Mouse (Mus musculus): ENCODE results near the gene Maml1. TPM values are rescaled to one million over a fixed set of nuclear protein-coding genes. Genes with fewer than 3 reads are reported as not detected.
A peak's percentile ranks its signal among the peaks of the same experiment; 100 is the strongest.

The Maml1 gene
- polyA plus RNA-seq (2015; fragmentation: Nextera tagmentation; extraction: Ambion mirVana) = 4.6 and 4.7 TPM in 2 replicates

DNA sequence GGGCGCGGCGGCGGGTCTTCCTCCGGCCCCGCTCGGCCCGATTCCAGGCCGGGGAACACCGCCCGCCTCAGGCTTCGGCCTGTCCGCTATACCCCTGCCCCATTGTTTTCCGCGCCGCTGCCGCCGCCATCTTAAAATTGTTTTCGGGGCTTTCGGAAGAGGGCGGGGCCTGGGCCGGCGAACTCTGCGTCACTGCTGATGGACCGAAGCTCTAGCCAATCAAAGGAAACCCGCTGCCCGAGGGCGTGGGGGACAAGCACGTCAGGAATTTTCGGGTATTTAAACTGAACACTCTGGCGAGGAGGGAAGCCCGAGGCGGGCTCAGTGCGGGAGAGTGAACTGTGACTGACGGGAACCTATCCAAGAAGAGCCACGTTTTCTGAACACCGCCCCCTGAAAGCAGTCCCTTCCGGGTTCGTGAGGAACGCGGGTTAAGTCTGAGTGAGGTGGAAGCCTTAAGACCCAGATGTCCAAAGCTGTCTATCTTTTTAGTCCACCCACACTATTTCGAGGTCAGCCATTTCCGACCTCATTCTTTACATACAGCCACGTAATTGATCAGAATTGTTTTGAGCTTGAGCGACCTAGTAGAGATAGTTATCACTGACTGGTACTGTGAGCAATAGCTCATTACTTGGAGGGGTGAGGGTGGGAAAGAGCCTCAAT, at the start of gene Maml1:
Gene Maml1 (minus strand): TSS at position 122 of the 666 bp plus-strand sequence.
- no peaks in the 10 kb centered on the region for H3K9me3 ChIP-seq
- under 1% methylated on average over 45 of the region's 45 CpGs for WGBS
- H3K27me3 ChIP-seq = no peaks in the 10 kb centered on the region
- ATAC-seq = peak; percentile 99
- H3K4me1 ChIP-seq (replicated peaks) = peaks cover 34% of the 10 kb centered on the region
- peaks cover 25% of the 10 kb centered on the region for H3K36me3 ChIP-seq
- H3K4me2 ChIP-seq (replicated peaks) = peak within 1 kb of the TSS; percentile 88
- peak within 1 kb of the TSS; percentile 99 for H3K9ac ChIP-seq (replicated peaks)
- peak within 1 kb of the TSS; percentile 99 for H3K27ac ChIP-seq
- H3K4me3 ChIP-seq (replicated peaks) = peak within 1 kb of the TSS; percentile 99

DNA sequence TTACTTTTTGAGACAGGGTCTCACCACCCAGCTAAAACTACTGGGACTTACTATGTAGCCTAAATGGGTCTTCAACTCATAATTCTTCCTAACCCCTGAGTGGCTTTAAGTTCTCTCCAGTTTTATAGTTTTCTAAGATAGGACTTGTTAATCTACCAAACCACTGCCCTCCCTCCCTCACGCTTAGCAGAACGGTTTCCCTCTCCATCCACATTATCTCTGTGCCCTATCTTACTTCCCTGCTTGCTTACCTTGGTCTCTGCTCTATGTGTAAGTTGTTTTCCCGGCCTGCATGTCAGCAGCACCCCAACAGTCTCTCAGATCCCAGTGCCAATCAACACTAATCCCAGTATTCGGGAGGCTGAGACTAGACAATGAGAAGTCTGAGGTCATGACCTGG, 44.8 kb upstream of the Maml1 start:
- H3K4me2 ChIP-seq (replicated peaks) = no peak overlapping the region
- no peak overlapping the region for H3K4me3 ChIP-seq (replicated peaks)
- no peak for ATAC-seq
- no peaks in the 10 kb centered on the region for H3K4me1 ChIP-seq (replicated peaks)
- H3K9ac ChIP-seq (replicated peaks) = no peak overlapping the region
- 66% methylated on average over 4 of the region's 4 CpGs for WGBS
- H3K36me3 ChIP-seq = no peaks in the 10 kb centered on the region
- H3K27ac ChIP-seq = no peak overlapping the region
- H3K27me3 ChIP-seq = no peaks in the 10 kb centered on the region
- H3K9me3 ChIP-seq = no peaks in the 10 kb centered on the region

DNA sequence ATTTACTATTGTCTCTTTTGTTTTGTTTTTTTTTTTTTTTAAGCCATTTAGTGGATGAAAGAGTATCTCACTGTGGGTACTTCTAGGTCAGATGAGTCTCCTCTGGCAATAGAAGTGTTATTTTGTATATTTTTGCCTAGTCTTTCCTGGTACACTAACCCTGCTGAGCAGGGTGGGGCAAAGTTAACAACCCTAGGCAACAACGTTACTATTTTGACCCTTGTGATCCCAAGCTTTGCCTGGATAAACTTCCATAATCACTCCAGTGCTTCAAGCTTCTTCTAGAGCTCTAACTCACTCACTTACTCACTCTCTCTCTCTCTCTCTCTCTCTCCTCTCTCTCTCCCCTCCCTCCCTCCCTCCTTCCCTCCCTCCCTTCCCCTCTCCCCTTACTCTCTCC, 44.0 kb upstream of the Maml1 start:
- H3K9ac ChIP-seq (replicated peaks) = no peak overlapping the region
- no peak overlapping the region for H3K4me3 ChIP-seq (replicated peaks)
- no peaks in the 10 kb centered on the region for H3K4me1 ChIP-seq (replicated peaks)
- H3K4me2 ChIP-seq (replicated peaks) = no peak overlapping the region
- H3K36me3 ChIP-seq = no peaks in the 10 kb centered on the region
- no peak overlapping the region for H3K27ac ChIP-seq
- no peak for ATAC-seq
- no peaks in the 10 kb centered on the region for H3K27me3 ChIP-seq
- WGBS = 45% methylated on average over 1 of the region's 1 CpGs
- H3K9me3 ChIP-seq = no peaks in the 10 kb centered on the region

DNA sequence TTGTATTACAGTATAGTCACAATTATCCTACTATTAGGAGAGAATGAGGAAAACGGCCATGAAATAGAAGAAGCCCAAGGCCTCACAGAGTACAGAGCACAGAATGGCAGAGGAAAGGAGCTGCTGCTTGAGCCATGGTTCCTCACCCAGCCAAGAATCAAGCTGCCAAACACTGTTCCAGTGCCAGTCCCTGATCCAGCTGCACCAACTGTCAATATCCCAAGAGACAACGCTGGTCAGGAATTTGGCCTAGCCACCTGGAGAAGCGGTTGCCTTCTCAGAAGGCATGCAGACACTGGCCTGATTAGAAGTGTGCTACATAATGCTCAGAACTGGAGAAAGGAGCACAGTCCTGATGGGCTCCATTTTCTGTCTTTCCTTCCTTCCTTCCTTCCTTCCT, 41.1 kb upstream of the Maml1 start:
- Histone ChIP-seq H3K36me3 (no peaks in the 10 kb centered on the region), H3K9ac (replicated peaks) (no peak overlapping the region), H3K27me3 (no peaks in the 10 kb centered on the region), H3K4me2 (replicated peaks) (no peak overlapping the region), H3K9me3 (no peaks in the 10 kb centered on the region), H3K4me3 (replicated peaks) (no peak overlapping the region), H3K4me1 (replicated peaks) (no peaks in the 10 kb centered on the region), H3K27ac (no peak overlapping the region)
- WGBS = 95% methylated on average over 3 of the region's 3 CpGs
- ATAC-seq = no peak

DNA sequence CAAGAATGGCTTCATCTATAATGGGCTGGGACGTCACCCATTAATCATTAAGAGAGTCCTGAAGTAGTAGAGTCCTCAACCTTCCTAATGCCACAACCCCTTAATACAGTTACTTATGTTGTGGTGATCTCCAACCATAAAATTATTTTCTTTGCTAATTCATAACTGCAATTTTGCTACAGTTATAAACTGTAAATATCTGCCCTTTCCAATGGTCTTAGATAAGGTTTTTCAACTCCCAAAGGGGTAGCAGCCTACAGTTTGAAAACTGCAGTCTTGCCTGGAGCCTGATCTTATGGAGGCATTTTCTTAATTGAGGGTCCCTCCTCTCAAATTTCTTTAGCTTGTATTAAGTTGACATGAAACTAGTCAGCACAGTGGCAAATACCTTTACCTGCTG, 37.3 kb upstream of the Maml1 start:
- Histone ChIP-seq H3K9me3 (no peaks in the 10 kb centered on the region), H3K4me1 (replicated peaks) (peaks cover 13% of the 10 kb centered on the region), H3K27ac (no peak overlapping the region), H3K36me3 (no peaks in the 10 kb centered on the region), H3K4me3 (replicated peaks) (no peak overlapping the region), H3K27me3 (no peaks in the 10 kb centered on the region), H3K4me2 (replicated peaks) (no peak overlapping the region), H3K9ac (replicated peaks) (no peak overlapping the region)
- 96% methylated on average over 1 of the region's 1 CpGs for WGBS
- ATAC-seq = no peak

DNA sequence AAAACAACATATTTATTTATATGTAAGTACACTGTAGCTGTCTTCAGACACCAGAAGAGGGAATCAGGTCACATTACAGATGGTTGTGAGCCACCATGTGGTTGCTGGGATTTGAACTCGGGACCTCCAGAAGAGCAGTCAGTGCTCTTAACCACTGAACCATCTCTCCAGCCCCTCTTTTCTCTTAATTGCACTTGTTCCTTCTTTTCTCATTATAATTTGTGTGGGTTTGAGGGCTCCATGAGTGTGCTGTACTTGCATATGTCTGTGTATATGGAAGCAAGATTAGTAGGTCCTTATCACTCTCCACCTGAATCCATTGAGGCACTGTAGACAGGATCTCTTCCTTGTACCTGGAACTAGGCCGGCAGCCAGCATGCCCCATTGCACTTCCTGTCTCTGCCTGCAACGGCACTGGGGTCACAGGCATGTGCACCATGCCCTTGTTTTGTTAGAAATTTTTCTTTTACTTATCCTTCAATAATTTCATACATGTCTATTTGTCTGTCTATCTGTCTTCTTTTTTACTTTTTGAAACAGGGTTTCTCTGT, 36.0 kb upstream of the Maml1 start:
- no peaks in the 10 kb centered on the region for H3K27me3 ChIP-seq
- H3K4me1 ChIP-seq (replicated peaks) = peaks cover 25% of the 10 kb centered on the region
- no peak overlapping the region for H3K27ac ChIP-seq
- no peaks in the 10 kb centered on the region for H3K36me3 ChIP-seq
- ATAC-seq = no peak
- H3K9me3 ChIP-seq = no peaks in the 10 kb centered on the region
- 91% methylated on average over 3 of the region's 3 CpGs for WGBS
- H3K4me2 ChIP-seq (replicated peaks) = no peak overlapping the region
- H3K9ac ChIP-seq (replicated peaks) = no peak overlapping the region
- H3K4me3 ChIP-seq (replicated peaks) = no peak overlapping the region

DNA sequence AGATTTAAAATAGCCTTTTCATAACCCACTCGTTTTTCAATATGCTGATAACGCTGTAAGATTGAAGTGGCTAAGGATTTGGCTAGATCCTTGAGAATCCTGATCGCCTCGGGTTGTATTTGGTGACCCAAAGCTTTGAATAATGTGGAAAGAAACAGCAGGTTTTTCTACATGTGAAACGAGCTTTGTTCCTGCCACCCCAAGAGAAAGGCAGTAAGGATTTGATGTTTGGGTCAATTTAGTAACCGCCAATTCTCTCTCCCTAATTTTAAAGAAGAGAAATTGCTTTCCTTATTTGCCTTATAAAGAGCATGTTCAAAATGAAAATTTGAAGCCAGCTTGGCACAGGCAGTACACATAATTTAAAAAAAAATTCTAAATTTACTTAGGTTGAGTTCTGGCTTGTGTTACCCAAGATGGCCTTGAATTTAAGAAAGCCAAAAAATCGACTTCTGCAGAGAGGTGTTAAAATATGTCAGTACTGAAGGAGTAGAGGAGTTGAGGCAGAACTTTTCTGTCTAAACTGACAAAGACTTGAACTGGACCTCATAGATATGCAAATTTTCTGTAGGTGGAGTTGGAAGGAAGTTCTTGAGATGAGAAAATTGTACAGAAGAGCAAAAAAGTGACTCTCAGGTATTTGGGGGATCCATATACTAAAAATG, 34.3 kb upstream of the Maml1 start:
- H3K9ac ChIP-seq (replicated peaks) = peak overlapping the region; percentile 75
- H3K4me1 ChIP-seq (replicated peaks) = peaks cover 35% of the 10 kb centered on the region
- WGBS = 8% methylated on average over 7 of the region's 7 CpGs
- peak overlapping the region; percentile 89 for H3K27ac ChIP-seq
- peak overlapping the region; percentile 66 for H3K4me3 ChIP-seq (replicated peaks)
- H3K4me2 ChIP-seq (replicated peaks) = peak overlapping the region; percentile 58
- no peaks in the 10 kb centered on the region for H3K9me3 ChIP-seq
- H3K36me3 ChIP-seq = no peaks in the 10 kb centered on the region
- no peaks in the 10 kb centered on the region for H3K27me3 ChIP-seq
- no peak for ATAC-seq

DNA sequence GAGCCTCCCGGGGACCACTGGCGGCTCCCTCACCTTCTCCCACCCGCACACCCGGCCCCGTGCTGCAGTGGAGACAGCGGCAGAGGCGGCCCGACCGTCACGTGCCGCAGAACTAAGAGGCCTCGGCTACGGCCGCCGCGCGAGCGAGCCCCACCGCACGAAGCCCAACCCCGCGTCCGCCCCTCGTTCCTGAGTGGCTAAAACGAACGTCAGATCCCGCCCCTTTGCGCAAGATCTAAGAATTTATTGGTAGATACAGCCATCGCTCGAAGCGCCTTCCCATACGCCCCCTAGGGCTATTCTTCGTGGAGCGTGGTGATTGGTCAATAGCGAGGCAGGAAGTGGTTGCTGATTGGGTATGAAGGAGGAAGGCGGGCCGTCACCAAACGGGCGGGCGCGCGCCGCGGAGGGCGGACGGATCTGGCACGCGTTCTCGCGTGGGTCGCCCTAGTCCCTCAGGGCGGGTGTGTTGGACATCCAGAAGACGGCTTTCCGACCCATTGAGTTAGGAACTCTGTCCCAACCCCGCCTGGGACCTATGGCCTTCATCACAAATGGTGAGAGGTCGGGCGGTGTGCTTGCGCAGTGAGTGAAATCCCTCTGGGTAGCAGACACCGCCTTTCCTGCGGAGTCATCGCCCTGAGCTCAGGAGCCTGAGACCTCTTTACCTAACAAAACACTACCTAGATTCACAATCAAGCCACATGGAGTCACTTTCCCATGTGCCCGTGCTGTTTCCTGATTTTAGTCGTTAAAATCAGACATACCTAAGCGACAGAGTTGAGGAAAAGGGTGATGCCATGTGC, 33.6 kb upstream of the Maml1 start, which contains the start of gene Canx:
Gene Canx (minus strand): TSS at position 178 of the 806 bp plus-strand sequence.
- WGBS = under 1% methylated on average over 64 of the region's 64 CpGs

DNA sequence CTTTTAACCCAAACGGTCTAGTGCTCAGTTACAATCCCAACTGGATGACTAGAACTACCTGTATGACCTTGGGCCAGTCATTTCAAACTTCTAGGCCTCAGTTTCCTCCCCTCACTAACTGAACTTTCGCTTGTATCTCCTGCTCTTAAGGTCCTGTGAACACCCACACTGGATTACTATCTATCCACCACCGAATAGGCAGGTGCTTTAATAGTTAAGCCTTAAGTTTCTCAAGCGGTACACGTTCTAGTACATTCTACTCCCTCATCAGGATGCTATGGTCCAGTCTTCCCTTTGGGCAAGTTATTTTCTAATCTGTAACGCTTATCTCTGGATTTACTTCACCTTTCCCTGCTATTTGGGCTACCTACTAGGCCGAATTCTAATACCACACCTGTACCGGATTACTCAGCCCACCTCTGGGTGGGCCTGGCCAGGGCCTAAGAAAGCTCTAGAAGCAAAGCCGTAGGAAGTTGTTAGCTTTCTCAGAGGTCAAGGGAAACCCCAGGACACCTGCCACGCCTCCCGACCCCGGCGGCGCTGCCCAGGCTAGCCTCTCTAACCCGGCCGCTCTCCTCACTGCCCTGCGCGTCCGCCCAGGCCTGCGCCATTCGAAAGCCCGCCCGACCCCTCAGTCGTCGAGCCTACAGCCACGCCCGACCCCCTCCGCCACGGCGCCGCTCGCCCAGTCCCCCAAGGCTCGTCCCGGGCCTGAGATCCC, 32.8 kb upstream of the Maml1 start:
- peak overlapping the region; percentile 93 for H3K27ac ChIP-seq
- no peaks in the 10 kb centered on the region for H3K9me3 ChIP-seq
- H3K4me3 ChIP-seq (replicated peaks) = peak overlapping the region; percentile 66
- H3K27me3 ChIP-seq = no peaks in the 10 kb centered on the region
- H3K4me1 ChIP-seq (replicated peaks) = peaks cover 38% of the 10 kb centered on the region
- ATAC-seq = peak; percentile 87
- H3K36me3 ChIP-seq = no peaks in the 10 kb centered on the region
- H3K9ac ChIP-seq (replicated peaks) = peak overlapping the region; percentile 83
- 2% methylated on average over 34 of the region's 34 CpGs for WGBS
- peak overlapping the region; percentile 76 for H3K4me2 ChIP-seq (replicated peaks)

More for the DNA sequence above, 33.6 kb upstream of the Maml1 start, which contains the start of gene Canx:
- peak within 1 kb of the TSS; percentile 76 for H3K4me2 ChIP-seq (replicated peaks)
- H3K27me3 ChIP-seq = no peaks in the 10 kb centered on the region
- H3K9ac ChIP-seq (replicated peaks) = peak within 1 kb of the TSS; percentile 83
- H3K9me3 ChIP-seq = no peaks in the 10 kb centered on the region
- H3K4me3 ChIP-seq (replicated peaks) = peak within 1 kb of the TSS; percentile 66
- peak within 1 kb of the TSS; percentile 93 for H3K27ac ChIP-seq
- H3K4me1 ChIP-seq (replicated peaks) = peaks cover 38% of the 10 kb centered on the region
- no peaks in the 10 kb centered on the region for H3K36me3 ChIP-seq
- peak; percentile 99 for ATAC-seq

DNA sequence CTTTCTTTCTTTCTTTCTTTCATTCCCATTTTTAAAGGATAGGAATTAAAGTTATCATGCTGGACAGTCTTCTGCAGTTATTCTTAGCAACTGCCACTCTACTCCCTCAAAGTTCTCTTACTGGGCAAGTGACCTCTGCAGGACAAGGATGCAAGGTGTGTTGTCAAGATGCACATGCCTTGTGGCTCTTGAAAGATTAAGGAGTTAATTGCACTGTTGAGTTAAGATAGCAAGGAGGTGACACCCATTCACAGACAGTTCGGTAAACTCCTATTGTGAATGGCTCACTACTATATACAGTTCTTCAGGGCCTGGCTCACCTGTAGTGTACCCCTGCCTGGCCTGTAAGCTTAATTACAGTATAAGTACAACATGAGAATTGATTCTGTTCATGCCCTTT, 31.7 kb upstream of the Maml1 start:
- no peaks in the 10 kb centered on the region for H3K9me3 ChIP-seq
- H3K4me2 ChIP-seq (replicated peaks) = peak overlapping the region; percentile 76
- H3K36me3 ChIP-seq = peaks cover 8% of the 10 kb centered on the region; the same call in 1 of the 2 replicates
- peaks cover 38% of the 10 kb centered on the region for H3K4me1 ChIP-seq (replicated peaks)
- H3K9ac ChIP-seq (replicated peaks) = peak overlapping the region; percentile 83
- no peak overlapping the region for H3K27ac ChIP-seq
- no peak for ATAC-seq
- no peaks in the 10 kb centered on the region for H3K27me3 ChIP-seq
- 35% methylated on average over 1 of the region's 1 CpGs for WGBS
- peak overlapping the region; percentile 66 for H3K4me3 ChIP-seq (replicated peaks)

DNA sequence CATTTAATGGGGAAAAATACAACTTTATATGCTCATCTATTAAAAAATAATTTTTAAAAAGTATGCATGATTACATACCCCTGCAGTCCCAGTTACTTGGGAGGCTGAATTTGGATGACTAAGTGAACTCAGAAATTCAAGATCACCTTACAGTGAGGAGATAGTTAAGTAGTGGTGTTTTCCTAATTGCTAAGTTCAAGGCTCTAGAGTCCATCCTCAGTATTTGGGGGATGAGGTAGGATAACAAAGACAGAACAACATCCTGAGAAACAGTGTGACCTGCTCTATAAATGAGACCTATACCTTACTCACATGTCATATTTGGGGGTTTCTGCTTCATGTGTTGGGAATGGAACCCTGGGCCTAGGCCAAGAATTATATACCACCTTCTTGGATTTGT, 30.2 kb upstream of the Maml1 start:
- no peaks in the 10 kb centered on the region for H3K27me3 ChIP-seq
- no peak overlapping the region for H3K9ac ChIP-seq (replicated peaks)
- no peak overlapping the region for H3K4me2 ChIP-seq (replicated peaks)
- peaks cover 38% of the 10 kb centered on the region for H3K4me1 ChIP-seq (replicated peaks)
- H3K27ac ChIP-seq = no peak overlapping the region
- no peak overlapping the region for H3K4me3 ChIP-seq (replicated peaks)
- no peak for ATAC-seq
- H3K9me3 ChIP-seq = no peaks in the 10 kb centered on the region
- H3K36me3 ChIP-seq = peaks cover 10% of the 10 kb centered on the region; the same call in 1 of the 2 replicates
